Mouse (Mus musculus) lung, postnatal 14 days (tissue): ENCODE results near the gene Mmp2.
"Not testable (repeated sequence)": the region's sequence is repeated elsewhere in the genome, so short reads cannot be mapped to it uniquely, and the experiment has no call there.

Source experiments
- DNase-seq: peaks from one replicate; pipeline ENCODE4 v3.0.0; 2021

Mmp2 gene

DNA sequence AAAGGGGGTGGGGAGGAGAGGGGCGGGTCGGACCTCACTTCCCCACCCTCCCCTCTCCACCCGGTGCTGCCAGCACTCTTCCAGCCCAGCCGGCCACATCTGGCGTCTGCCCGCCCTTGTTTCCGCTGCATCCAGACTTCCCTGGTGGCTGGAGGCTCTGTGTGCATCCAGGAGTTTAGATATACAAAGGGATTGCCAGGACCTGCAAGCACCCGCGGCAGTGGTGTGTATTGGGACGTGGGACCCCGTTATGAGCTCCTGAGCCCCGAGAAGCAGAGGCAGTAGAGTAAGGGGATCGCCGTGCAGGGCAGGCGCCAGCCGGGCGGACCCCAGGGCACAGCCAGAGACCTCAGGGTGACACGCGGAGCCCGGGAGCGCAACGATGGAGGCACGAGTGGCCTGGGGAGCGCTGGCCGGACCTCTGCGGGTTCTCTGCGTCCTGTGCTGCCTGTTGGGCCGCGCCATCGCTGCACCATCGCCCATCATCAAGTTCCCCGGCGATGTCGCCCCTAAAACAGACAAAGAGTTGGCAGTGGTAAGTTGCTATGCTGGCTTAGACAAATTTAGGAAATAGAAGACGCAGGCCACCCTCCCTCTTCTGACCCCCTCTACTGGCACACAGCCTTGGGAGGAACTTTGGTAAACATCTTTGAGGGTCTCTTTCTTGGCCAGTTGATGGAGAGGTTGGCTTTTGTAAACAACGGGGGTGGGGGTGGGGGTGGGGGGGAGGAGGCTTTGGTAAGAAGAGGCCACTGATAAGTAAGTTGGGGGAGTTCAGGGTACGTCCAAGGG, at the start of gene Mmp2:
TSS of gene Mmp2 (plus strand) at position 49 of the 792 bp plus-strand sequence.
- DNase-seq: peak; percentile 61

- DNase-seq: no peak
Measured at GRCm38 (mm10) chr8:92780976-92781375, 46.1 kb upstream of the Mmp2 start.

DNA sequence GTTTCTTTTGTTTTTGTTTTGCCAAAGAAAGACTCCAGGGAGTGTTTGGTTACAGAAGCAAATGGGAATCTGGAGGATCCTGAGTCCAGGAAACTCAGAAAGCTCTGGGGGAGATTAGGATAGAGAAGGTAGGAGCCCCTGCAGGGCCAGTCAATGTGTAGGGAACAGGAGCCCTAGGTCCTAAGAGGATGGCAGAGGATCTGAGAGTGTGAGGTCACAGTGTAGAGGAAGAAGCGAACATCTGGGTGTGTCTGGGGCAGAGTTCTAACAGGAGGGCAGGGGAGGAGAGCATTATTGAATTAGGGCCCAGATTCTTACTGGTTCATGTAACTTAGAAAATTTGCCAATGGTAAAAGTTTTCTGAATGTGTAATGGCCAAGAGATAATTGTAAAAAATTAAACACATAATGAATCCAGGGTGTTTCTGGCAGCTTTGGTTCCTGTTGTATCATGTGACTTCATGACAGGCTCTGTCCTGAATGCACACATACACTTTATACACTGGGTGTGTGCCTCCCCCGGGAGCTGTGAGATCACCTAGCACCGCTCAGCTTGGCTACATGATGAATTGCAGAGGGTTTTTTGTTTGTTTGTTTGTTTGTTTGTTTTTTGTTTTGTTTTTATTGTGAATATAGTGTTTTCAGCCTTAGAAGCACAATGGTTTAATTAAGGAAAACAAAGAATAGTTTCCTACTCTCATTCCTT, 43.0 kb upstream of the Mmp2 start:
- no peak for DNase-seq

DNA sequence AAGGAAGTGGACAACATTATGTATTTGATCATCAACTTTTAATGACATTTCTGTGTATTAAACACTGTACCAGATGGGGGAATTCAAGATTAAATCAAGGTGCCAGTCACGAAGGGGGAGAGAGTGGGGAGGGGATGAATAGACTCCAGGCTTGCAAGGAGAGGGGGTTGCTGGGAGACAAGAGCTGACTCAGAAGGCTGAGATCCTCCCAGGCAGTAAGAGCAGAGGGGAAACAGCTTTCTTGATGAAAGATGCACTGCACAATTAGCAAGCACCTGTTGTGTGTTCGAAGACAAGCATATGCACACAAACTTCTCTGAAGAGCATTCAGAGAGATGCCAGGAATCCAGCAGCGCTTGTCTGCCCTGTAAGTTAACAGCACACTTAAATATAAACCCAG, 36.3 kb upstream of the Mmp2 start:
- no peak for DNase-seq

DNA sequence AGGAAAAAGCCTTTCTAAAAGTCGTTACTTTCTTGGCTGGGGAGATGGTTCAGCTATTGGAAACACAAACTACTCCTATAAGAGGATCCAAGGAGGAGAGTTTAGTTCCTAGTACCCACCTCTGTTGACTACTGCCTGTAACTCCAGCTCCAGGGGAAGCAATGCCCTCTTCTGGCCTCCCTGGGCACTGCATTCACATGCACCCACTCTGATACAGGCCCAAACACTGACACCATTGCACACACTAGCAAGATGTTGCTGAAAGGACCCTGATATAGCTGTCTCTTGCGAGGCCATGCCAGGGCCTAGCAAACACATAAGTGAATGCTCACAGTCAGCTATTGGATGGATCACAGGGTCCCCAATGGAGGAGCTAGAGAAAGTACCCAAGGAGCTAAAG, 35.1 kb upstream of the Mmp2 start:
- not testable (repeated sequence) for DNase-seq

DNA sequence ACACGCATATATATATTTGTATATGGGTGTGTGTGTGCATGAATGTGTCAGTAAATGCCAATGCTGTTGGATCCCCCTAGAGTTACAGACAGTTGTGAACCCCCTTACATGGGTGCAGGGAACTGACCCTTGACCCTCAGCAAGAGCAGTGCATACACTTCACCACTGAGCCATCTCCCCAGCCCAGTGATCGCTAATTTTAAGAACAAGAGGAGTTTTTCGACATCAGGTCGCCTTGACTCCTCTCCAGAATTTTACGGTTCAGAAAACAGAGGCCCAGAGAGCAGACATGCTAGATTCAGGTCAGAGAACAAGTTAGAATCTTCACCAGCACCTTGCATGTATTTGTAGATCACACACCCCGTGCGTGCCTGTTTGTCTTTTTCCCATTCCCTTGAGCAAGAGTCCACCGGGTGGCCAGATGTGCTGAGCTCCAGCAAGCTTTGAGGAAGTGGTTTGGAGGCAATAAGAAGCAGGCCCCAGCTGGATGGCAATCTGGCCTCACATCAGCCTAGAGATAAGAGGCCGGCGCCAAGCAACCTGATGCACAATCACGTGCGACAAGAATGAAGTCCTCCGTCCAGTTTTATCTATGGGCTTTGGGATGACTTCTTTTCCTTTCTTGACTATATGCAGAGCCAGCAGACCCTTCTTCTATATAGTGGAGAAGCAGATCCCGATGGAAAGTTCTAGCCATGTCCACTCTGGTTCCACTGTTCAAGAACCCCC, 33.1 kb upstream of the Mmp2 start:
- DNase-seq: no peak

- no peak for DNase-seq
Measured at GRCm38 (mm10) chr8:92797527-92797931, 29.6 kb upstream of the Mmp2 start.

DNA sequence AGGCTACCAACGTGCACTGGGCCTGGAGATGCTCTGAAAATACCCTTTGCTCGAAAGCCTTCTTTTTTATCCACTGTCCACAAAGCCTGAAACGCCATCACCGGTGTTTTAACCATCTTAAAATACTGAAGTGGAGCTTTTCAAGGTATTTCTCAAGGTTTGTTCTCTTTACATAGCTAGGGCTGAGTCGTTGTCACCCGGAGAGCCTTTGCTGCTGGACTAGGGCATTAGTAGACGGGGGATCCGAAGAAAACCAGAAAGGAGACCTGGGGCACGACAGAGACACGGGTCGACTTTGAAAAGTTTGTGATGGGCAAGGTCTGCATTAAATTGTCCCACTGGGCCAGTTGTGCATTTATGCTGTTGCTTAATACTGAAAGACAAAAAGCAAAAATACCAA, 27.7 kb upstream of the Mmp2 start:
- no peak for DNase-seq

GRCm38 (mm10) chr8:92801231-92801630, 25.9 kb upstream of the Mmp2 start:
- DNase-seq: no peak

- DNase-seq: no peak
Measured at GRCm38 (mm10) chr8:92802591-92802990, 24.5 kb upstream of the Mmp2 start.

DNA sequence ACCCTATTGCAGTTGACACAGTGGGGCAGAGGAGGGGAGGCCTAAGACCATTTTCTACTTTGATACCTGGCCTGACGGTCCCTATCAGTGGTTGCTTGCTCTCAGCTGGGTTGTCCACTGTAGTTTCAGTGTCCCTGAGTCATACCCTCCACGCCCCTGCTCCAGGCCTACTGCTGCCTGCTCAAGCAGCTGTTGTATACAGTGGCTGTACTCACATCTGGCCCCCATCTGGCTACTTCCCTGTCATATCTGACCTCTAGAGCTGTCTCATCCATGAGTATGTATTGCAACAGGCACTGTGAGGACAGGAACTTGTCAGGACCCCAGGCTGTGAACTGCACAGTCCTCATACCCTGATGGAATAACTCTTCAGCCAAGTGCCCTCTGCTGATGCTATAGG, 14.3 kb upstream of the Mmp2 start:
- DNase-seq: no peak

DNA sequence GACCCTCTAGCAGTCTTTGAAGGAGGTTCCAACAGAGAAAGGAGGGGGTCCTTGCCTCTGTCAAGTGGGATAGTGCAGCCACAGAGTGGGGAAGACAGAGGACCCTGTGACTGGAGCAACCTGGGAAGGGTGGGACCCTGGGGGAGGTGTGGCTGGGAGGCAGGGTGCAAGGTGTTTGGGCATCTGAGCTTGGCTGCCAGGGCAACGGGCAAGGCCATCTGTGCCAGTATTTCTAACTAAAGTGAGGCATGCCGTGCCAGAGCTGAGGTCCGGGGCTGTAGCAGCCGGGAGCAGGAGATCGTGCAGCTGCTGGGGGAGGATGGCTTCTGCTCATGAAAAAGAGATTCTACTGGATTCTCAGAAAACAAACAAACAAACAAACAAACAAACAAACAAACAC, 11.4 kb upstream of the Mmp2 start:
- DNase-seq: no peak

DNA sequence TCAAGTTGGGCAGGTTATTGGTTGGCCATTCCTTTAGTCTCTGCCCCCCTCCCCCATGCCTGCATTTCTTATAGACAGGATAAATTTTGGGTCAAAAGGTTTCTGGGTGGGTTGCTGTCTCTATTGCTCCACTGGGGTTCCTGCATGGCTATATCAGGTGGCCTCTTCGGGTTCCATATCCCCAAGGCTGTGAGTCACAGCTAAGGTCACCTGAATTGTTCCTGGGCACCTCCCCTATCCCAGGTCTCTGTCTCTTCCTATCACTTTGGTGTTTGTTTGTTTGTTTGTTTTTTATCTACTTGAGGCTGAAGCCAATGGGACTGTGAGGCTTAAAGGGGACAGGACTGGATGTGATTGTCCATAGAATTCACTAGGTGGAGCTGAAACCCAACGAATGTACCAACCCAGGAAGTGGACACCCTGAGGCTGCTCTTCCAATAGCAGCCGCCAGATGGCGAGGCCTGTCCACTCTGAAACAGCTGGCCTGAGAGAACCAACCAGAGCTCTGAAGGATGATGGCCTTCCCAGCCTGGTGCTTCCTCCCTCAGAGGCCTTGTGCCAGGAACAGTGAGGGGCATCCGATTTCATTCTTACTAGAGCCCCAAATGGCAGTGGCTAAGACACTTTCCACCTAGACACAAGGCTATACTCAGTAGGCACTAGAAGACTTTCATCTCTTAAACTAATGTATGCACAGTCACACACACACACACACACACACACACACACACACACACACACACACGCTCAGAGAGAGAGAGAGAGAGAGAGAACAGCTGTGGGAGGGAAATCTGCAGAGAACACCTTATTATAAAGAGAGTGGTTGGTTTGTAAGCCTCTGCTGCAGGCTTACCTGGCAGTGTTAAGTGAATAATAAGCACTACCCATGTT, 8.9 kb upstream of the Mmp2 start:
- DNase-seq: peak; percentile 92

GRCm38 (mm10) chr8:92821151-92821550, 5.9 kb upstream of the Mmp2 start:
- DNase-seq: no peak

DNA sequence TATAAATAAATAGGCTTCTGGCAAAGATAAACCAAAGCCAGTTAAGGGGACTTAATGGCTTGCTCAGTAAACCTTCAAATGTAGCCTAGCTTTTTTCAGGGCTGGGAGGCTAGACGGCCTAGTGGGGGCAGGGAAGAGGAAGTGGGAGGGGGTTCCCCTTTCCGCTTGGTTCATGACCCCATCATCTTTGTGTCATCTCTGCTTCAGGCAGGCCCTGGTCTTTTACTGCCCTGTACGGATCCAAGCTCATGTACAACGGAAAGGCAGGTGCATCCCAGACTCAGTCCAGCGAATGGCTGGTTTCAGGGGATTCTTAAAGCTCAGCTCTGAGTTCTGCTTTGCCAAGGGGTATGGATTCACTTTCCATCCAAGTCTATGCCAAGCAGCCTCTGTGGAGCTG, 4.7 kb upstream of the Mmp2 start:
- no peak for DNase-seq

GRCm38 (mm10) chr8:92825991-92826390, 1.1 kb upstream of the Mmp2 start:
- peak; percentile 45 for DNase-seq

DNA sequence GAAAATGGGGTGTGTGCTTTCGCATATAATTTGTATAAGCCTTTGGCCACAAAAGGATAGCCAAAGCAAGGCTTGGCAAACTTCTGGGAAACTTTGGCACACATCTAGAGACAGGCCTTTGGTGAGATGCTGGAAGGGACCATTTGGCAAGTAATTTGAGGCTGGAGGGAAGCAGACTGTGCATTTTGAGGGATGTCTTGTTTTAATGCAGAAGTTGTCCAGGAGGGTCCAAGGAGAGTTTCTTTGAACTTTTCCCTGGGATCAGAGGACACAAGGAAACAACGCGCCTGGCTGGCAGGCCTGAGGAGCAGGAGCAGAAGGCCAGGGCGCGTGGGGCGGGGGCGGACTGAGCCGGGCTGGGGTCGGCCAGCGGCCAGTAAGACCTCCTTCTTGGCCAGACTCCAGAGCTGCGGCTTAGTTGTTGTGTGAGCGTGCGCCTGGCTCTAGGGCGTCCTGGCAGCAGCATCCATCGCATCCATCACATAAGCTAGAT, 1.2 kb downstream of the Mmp2 start:
- DNase-seq: peak; percentile 65

DNA sequence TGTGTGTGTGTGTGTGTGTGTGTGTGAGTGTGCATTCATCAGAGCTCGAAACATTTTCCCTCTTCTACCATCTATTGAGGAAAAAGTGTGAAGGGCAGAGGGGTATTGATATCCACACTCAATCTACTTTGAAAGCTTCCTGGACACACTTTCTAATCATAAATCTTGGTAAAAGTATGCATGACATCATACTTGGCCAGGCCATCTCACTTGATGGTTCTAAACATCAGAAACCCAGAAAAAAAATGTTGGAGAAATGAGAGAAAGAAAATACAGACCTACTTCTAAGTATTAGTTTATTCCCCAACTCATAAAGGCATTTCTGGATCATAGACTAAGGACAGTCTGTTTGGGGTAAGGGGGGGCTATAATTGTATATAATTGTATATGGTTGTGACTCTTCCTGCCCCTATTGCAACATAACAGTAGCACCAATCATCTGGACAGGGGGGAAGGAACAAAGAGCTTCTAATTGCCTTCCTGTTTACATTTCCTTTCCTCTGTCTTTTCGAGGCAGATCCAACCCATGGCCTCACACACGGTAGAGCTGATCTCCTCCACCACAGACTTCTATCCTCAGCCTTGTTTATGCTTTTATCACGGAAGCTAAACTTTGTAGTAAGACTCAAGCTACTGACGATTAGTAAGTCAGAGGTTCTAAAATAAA, 7.1 kb downstream of the Mmp2 start:
- DNase-seq: no peak

GRCm38 (mm10) chr8:92834786-92835500, 7.9 kb downstream of the Mmp2 start:
- no peak for DNase-seq

- DNase-seq: no peak
Measured at GRCm38 (mm10) chr8:92835901-92836300, 8.8 kb downstream of the Mmp2 start.

- no peak for DNase-seq
Measured at GRCm38 (mm10) chr8:92838616-92839015, 11.5 kb downstream of the Mmp2 start.
